Mouse (Mus musculus) hindbrain, embryonic 16.5 days (tissue): ENCODE data around the gene Pms2. TPM values are rescaled to one million over a fixed set of nuclear protein-coding genes. Genes with fewer than 3 reads are reported as not detected.

Experiments
- ATAC-seq: fragments of 200-750 bp; cut with Nextera tagmentation; 2 replicates; pipeline ENCODE4 v1.8.0; 2017; ENCODE audit warnings: moderate TSS enrichment, moderate library complexity
- H3K27ac ChIP-seq: fragments of 300-500 bp; sonication (generic); 2 replicates; pipeline ENCODE4 v1.5.1; 2014; ENCODE audit warnings: low read depth, mild to moderate bottlenecking, control low read depth, low read length, moderate library complexity
- H3K27me3 ChIP-seq: fragments of 300-500 bp; sonication (generic); replicated peaks from 2 replicates; pipeline ENCODE4 v1.6.1; 2014; ENCODE audit warnings: low read length; ENCODE audit not compliant: control insufficient read depth, insufficient read depth
- H3K36me3 ChIP-seq: fragments of 300-500 bp; sonication (generic); 2 replicates; pipeline ENCODE4 v1.6.1; 2014; ENCODE audit warnings: mild to moderate bottlenecking, low read length, moderate library complexity, mixed read lengths; ENCODE audit not compliant: control insufficient read depth, insufficient read depth
- H3K4me1 ChIP-seq: fragments of 300-500 bp; sonication (generic); 2 replicates; pipeline ENCODE4 v1.6.1; 2014; ENCODE audit warnings: low read depth, low read length; ENCODE audit not compliant: control insufficient read depth, insufficient read depth
- H3K4me2 ChIP-seq: fragments of 300-500 bp; sonication (generic); 2 replicates; pipeline ENCODE4 v1.6.1; 2014; ENCODE audit warnings: mild to moderate bottlenecking, low read length, control low read depth, moderate library complexity
- H3K4me3 ChIP-seq: fragments of 300-500 bp; sonication (generic); 2 replicates; pipeline ENCODE4 v1.5.1; 2014; ENCODE audit warnings: mild to moderate bottlenecking, low read length, control low read depth, moderate library complexity
- H3K9ac ChIP-seq: fragments of 300-500 bp; sonication (generic); 2 replicates; pipeline ENCODE4 v1.6.1; 2014; ENCODE audit warnings: low read depth, mild to moderate bottlenecking, control low read depth, low read length, moderate library complexity
- H3K9me3 ChIP-seq: fragments of 300-500 bp; sonication (generic); 2 replicates; pipeline ENCODE4 v1.6.1; 2014; ENCODE audit warnings: mild to moderate bottlenecking, low read length, moderate library complexity; ENCODE audit not compliant: control insufficient read depth
- WGBS: fragments of 180-500 bp; shearing (Covaris S2); extraction: QIAGEN DNeasy Blood & Tissue Kit; methylation state at CpG from one replicate; pipeline ENCODE4 v1.1.7; 2014; 5-methylcytosine and 5-hydroxymethylcytosine counted together
- polyA plus RNA-seq: library from polyadenylated mRNA; unstranded; fragments of >200 nt; fragmentation: Nextera tagmentation; extraction: Ambion mirVana; gene quantifications from 2 replicates; pipeline ENCODE4 v1.2.1, GENCODE M21; 2015

Gene Pms2
- 24.0 and 25.9 TPM in 2 replicates for polyA plus RNA-seq

GRCm38 (mm10) chr5:143909417-143910400 is at the start of gene Pms2, which contains the start of gene Aimp2:
Gene Pms2 (plus strand): TSS chr5:143909964.
Gene Aimp2 (minus strand): TSS chr5:143909847.
- Histone ChIP-seq H3K36me3 (peaks cover 4% of the 10 kb centered on the region; the same call in 1 of the 2 replicates), H3K9me3 (no peaks in the 10 kb centered on the region), H3K4me3 (peak within 1 kb of the TSS; percentile 81), H3K27me3 (no peaks in the 10 kb centered on the region), H3K9ac (peak within 1 kb of the TSS; percentile 73), H3K4me1 (peaks cover 24% of the 10 kb centered on the region), H3K4me2 (peak within 1 kb of the TSS; percentile 85), H3K27ac (peak within 1 kb of the TSS; percentile 88)
- under 1% methylated on average over 69 of the region's 70 CpGs for WGBS
- peak; percentile 99 for ATAC-seq

DNA sequence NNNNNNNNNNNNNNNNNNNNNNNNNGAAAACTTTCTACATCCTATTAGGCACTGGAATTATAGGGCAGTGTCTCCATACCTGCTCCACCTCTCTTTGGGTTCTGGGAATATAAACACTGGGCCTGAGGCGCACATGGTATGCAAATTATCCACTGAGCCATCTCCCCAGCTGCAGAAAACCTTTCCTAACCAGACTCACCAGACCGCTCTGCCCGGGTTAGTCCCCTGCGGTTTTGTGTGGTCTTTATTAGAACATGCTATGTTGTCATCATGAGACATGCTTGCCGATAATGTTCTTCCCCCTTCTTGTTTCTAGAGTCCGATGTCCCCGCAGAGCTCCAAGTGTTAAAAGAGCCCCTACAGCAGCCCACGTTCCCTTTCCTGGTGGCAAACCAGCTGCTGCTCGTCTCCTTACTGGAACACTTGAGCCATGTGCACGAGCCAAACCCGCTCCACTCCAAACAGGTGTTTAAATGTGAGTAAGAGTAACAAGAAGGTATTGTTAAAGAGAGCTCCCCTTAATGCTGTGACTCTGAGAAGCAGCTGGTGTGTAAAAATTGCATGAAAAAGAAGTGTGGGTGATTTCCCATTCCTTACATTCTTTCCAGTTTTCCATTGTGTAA is 38.1 kb upstream of the Pms2 start:
- no peaks in the 10 kb centered on the region for H3K27me3 ChIP-seq

DNA sequence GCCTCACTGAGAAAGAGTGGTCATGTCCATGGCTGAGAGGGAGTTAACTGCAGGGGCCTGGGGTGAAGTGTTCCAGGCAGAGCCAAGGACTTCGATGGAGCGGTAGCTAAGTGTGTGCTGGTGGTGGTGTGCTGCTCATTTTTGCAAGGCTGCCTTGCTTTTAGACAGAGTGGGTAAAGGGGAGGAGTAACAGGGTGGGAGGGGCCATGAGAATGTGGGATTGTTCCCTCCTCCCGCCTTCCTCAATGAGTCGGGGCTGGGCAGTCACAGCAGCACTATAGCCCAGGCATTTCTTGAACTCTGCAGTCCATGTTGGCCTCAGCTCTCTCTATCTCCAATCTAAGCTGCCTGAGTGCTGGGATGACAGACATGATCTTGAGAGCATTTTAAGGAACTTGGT is 35.2 kb upstream of the Pms2 start:
- no peak overlapping the region for H3K9ac ChIP-seq
- H3K4me3 ChIP-seq: no peak overlapping the region
- H3K4me2 ChIP-seq: no peak overlapping the region
- no peaks in the 10 kb centered on the region for H3K9me3 ChIP-seq
- 70% methylated on average over 4 of the region's 4 CpGs for WGBS
- no peaks in the 10 kb centered on the region for H3K4me1 ChIP-seq
- no peak for ATAC-seq
- peaks cover 35% of the 10 kb centered on the region for H3K36me3 ChIP-seq
- no peaks in the 10 kb centered on the region for H3K27me3 ChIP-seq
- no peak overlapping the region for H3K27ac ChIP-seq

More for the DNA sequence above, 38.1 kb upstream of the Pms2 start:
- no peak overlapping the region for H3K4me3 ChIP-seq
- H3K9me3 ChIP-seq: no peaks in the 10 kb centered on the region
- H3K27ac ChIP-seq: no peak overlapping the region
- WGBS: 91% methylated on average over 11 of the region's 11 CpGs
- ATAC-seq: no peak
- peaks cover 21% of the 10 kb centered on the region for H3K36me3 ChIP-seq
- H3K4me1 ChIP-seq: no peaks in the 10 kb centered on the region
- H3K4me2 ChIP-seq: no peak overlapping the region
- H3K9ac ChIP-seq: no peak overlapping the region

- Histone ChIP-seq H3K36me3 (peaks cover 60% of the 10 kb centered on the region), H3K4me2 (no peak overlapping the region), H3K27ac (no peak overlapping the region), H3K9ac (no peak overlapping the region), H3K9me3 (peaks cover 2% of the 10 kb centered on the region; the same call in 1 of the 2 replicates), H3K4me3 (no peak overlapping the region), H3K4me1 (no peaks in the 10 kb centered on the region), H3K27me3 (no peaks in the 10 kb centered on the region)
- ATAC-seq: no peak
- 97% methylated on average over 3 of the region's 3 CpGs for WGBS
Measured at GRCm38 (mm10) chr5:143885274-143885673, 24.5 kb upstream of the Pms2 start.

DNA sequence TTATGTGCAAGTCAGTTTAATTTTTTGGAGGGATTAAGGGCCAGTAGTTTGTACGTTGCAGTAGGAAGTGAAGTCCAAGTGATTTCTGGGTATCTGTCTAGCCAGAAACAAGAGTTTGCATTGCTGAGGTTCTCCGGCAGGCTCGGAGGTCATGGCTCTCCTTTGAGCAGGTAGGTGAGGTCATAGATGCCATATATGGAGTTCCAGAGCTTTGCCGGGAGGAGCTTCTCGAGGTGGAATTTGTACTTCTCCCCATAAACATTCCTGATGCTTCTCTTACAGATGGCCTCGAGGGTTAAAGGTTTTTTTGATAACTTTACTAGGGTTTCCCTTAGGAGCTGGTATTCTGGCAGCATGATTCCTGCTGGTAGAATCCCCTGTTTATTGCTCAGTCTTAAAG is 19.0 kb upstream of the Pms2 start:
- Histone ChIP-seq H3K9ac (no peak overlapping the region), H3K9me3 (peaks cover 2% of the 10 kb centered on the region; the same call in 1 of the 2 replicates), H3K4me1 (no peaks in the 10 kb centered on the region), H3K27ac (no peak overlapping the region), H3K4me2 (no peak overlapping the region), H3K27me3 (no peaks in the 10 kb centered on the region), H3K4me3 (no peak overlapping the region), H3K36me3 (peaks cover 24% of the 10 kb centered on the region)
- no peak for ATAC-seq
- WGBS: 90% methylated on average over 6 of the region's 6 CpGs

- H3K27me3 ChIP-seq: no peaks in the 10 kb centered on the region
- H3K9ac ChIP-seq: no peak overlapping the region
- no peak overlapping the region for H3K4me2 ChIP-seq
- ATAC-seq: no peak
- H3K27ac ChIP-seq: no peak overlapping the region
- H3K4me1 ChIP-seq: no peaks in the 10 kb centered on the region
- H3K9me3 ChIP-seq: no peaks in the 10 kb centered on the region
- H3K36me3 ChIP-seq: peaks cover 15% of the 10 kb centered on the region
- WGBS: 77% methylated on average over 9 of the region's 9 CpGs
- H3K4me3 ChIP-seq: no peak overlapping the region
Measured at GRCm38 (mm10) chr5:143892255-143892886, 17.4 kb upstream of the Pms2 start.

DNA sequence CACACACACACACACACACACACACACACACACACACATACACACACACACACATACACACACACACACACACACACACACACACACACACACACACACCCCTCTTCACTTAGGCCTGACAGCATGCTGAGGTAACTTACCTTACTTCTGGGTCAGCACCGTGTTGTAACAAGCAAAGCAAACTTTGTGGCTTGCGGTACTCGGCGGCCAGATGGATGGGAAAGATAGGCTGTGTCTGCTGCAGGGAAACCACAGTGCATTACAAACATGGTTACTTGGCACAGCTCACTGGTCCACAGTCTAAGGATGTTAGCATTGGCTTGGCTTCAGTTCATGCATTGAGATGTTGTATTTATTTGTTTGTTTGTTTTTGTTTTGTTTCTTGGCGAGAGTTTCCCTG is 16.4 kb upstream of the Pms2 start:
- Histone ChIP-seq H3K4me1 (no peaks in the 10 kb centered on the region), H3K9me3 (no peaks in the 10 kb centered on the region), H3K9ac (no peak overlapping the region), H3K36me3 (peaks cover 16% of the 10 kb centered on the region), H3K27me3 (no peaks in the 10 kb centered on the region), H3K4me2 (no peak overlapping the region), H3K27ac (no peak overlapping the region), H3K4me3 (no peak overlapping the region)
- ATAC-seq: no peak
- 79% methylated on average over 5 of the region's 5 CpGs for WGBS

- ATAC-seq: no peak
- H3K27ac ChIP-seq: no peak within 1 kb of the TSS
- peaks cover 18% of the 10 kb centered on the region for H3K36me3 ChIP-seq
- no peaks in the 10 kb centered on the region for H3K4me1 ChIP-seq
- WGBS: 87% methylated on average over 14 of the region's 14 CpGs
- H3K4me3 ChIP-seq: no peak within 1 kb of the TSS
- H3K4me2 ChIP-seq: no peak within 1 kb of the TSS
- no peaks in the 10 kb centered on the region for H3K9me3 ChIP-seq
- H3K9ac ChIP-seq: no peak within 1 kb of the TSS
- no peaks in the 10 kb centered on the region for H3K27me3 ChIP-seq
Measured at GRCm38 (mm10) chr5:143897635-143898330, 12.0 kb upstream of the Pms2 start, which contains the start of gene Ankrd61. Gene Ankrd61 (minus strand): TSS chr5:143897685.
